Mouse (Mus musculus): ENCODE data around the gene Rbms1. TPM values are rescaled to one million over a fixed set of nuclear protein-coding genes. Genes with fewer than 3 reads are reported as not detected.

Gene Rbms1
- polyA plus RNA-seq, 1 experiment from 2014 or later = 69.7 TPM

DNA sequence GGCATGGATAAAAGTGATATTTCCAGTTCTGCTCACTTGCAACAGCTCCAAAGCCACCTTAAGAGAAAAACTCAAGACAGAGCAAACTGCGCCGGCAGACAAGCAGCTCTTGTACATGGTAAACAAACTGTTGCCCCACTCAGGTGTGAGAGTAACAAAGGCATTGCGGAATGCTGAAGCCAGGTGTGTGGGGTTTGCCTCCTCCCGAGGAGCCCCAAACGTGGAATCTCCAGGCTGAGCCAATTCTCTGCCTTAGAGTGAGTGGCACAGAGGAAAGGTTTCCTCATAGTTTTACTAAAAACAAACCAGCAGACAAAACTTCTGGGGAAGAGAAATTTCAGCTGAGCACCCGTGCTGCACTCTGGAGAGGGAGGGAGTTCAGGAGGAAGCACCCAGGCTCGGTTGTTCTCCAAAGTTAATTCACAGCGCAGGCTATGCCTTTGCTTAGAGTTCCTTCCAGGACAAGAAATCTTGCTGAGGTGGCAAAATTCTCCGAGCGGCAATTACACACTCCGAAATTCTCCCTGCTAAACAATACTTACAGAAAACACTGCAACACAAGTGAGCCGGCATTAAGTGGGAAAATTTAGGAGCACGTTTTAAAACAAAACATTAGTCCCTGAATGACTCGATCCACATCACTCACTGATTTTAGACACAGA, 111.8 kb downstream of the Rbms1 start:
- no peak for DNase-seq (ENCODE audit: low spot score)
- H3K4me3 ChIP-seq = no peak overlapping the region
- WGBS = 73% methylated on average over 14 of the region's 14 CpGs
- peaks cover 21% of the 10 kb centered on the region for H3K4me1 ChIP-seq (replicated peaks)
- H3K9me3 ChIP-seq = no peaks in the 10 kb centered on the region
- H3K27me3 ChIP-seq (ENCODE audit: insufficient read depth, poor library complexity, severe bottlenecking) = no peaks in the 10 kb centered on the region
- H3K27ac ChIP-seq = peak overlapping the region; percentile 8; the same call in 1 of the 2 replicates
- no peaks in the 10 kb centered on the region for H3K36me3 ChIP-seq

DNA sequence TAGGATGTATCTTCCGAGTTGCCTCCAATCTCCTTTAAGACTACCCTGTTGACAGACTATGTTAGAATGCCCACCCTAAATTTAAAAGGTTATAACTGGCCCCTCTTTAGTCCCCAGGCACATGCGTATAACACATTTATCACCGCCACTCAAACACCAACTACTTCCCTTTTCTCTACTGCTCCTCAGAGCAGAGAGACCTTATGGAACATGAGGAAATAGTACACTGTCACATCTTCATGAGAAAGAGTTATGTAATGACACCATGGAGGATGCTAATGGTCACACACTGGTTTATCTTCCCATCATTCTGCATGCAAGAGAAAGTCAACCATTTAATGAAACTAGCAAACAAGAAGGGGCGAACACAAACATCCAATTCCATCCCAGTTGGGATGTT, 114.5 kb downstream of the Rbms1 start:
- Histone ChIP-seq H3K36me3 (no peaks in the 10 kb centered on the region), H3K27ac (no peak overlapping the region), H3K4me3 (no peak overlapping the region), H3K4me1 (replicated peaks) (peaks cover 26% of the 10 kb centered on the region), H3K9me3 (no peaks in the 10 kb centered on the region), H3K27me3 (ENCODE audit: insufficient read depth, poor library complexity, severe bottlenecking) (no peaks in the 10 kb centered on the region)
- no peak for DNase-seq (ENCODE audit: low spot score)
- 94% methylated on average over 4 of the region's 4 CpGs for WGBS

DNA sequence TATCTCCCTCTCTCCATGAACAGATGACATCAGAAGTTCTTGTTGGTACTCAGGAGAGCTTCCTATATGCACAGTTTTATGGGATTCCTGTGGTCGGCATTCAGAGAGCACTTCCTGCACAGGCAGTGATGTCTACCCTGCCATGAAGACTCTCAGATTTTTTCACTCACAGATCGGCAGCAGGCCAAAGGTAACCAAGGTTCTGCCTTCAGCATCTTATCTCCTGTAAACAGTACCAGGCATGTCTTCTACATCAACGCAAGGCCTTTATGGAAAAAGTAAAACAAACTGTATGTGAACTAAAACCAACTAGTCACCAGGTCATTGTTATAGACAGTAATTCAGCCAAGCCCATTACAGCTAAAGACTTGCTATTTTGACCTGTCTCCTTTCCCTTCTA, 115.0 kb downstream of the Rbms1 start:
- Histone ChIP-seq H3K36me3 (no peaks in the 10 kb centered on the region), H3K27me3 (ENCODE audit: insufficient read depth, poor library complexity, severe bottlenecking) (no peaks in the 10 kb centered on the region), H3K27ac (no peak overlapping the region), H3K4me1 (replicated peaks) (peaks cover 22% of the 10 kb centered on the region), H3K9me3 (no peaks in the 10 kb centered on the region), H3K4me3 (no peak overlapping the region)
- DNase-seq (ENCODE audit: low spot score) = no peak
- 89% methylated on average over 3 of the region's 3 CpGs for WGBS

DNA sequence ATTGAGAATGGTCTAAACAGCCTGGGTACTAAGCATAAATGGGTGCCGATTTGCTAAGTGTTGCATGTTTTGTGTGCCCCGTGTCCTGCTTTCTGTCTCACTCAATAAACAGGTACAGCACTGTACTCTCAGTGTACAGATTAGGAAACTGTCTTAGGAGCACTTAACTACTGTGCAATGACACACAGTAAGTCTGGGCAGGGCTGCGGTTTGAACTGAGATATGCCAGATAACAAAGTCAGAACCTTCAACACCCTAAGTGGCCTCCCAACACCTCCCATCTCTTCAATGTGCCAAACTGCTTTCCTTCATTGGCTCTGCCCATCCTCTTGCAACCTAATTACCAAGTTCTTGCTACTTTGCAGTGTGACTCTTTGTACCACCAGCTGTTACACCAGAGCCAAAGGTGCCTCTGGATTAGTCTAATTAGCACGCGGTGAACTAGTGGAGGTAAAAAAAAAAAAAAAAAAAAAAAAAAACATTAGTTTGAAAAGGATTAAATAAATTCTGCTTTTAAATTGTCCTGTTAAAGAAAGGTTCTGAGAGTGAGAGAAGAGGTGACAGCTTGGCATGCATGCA, 117.6 kb downstream of the Rbms1 start:
- no peak for DNase-seq (ENCODE audit: low spot score)
- Histone ChIP-seq H3K27me3 (ENCODE audit: insufficient read depth, poor library complexity, severe bottlenecking) (no peaks in the 10 kb centered on the region), H3K4me1 (replicated peaks) (peaks cover 16% of the 10 kb centered on the region), H3K4me3 (no peak overlapping the region), H3K27ac (no peak overlapping the region), H3K9me3 (no peaks in the 10 kb centered on the region), H3K36me3 (0 out of 2 replicates have a peak, but pooled peaks cover 3% of the 10 kb centered on the region)
- 69% methylated on average over 5 of the region's 5 CpGs for WGBS

DNA sequence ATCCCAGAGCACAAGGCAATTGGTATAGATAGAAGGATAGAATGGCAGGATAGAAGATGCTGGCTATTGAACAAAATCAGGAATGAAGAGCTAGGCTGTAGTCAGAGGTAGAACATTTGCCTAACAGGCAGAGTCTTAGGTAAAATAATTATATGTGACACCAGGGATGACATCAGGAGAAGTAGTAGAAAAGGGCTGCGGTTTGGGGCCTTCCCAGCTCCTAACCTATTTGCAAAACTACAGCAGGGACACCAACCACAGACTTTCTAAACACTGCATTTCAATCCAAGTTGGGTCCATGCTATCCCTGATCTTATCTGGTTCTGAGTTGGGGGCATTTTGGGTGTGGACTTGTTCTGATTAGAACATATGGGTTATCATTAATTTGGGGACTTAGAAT, 118.7 kb downstream of the Rbms1 start:
- Histone ChIP-seq H3K9me3 (no peaks in the 10 kb centered on the region), H3K4me3 (no peak overlapping the region), H3K36me3 (0 out of 2 replicates have a peak, but pooled peaks cover 5% of the 10 kb centered on the region), H3K27ac (no peak overlapping the region), H3K4me1 (replicated peaks) (peaks cover 14% of the 10 kb centered on the region; the same call in 1 of the 2 replicates), H3K27me3 (ENCODE audit: insufficient read depth, poor library complexity, severe bottlenecking) (no peaks in the 10 kb centered on the region)
- WGBS = 86% methylated on average over 1 of the region's 1 CpGs
- no peak for DNase-seq (ENCODE audit: low spot score)

DNA sequence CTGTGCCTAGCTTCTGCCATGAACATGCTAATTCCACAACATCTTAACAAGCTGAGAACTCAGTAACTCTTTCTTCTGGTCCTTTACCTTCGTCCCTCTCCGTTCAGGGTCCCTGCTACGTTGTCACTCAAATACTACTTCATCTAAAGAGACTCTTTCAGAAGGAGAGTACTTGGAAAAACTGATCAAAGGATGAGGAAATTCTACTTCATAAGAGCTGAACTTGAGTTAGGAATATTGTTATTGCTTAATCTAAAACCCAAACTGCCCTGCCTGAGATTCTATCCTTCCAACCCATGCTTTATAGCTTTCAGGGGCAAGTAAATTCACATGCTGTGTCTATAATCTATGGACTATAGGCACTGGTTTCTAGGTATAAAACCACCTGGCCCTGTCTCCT, 119.4 kb downstream of the Rbms1 start:
- H3K4me1 ChIP-seq (replicated peaks) = peaks cover 19% of the 10 kb centered on the region
- H3K27ac ChIP-seq = no peak overlapping the region
- WGBS = 84% methylated on average over 3 of the region's 3 CpGs

DNA sequence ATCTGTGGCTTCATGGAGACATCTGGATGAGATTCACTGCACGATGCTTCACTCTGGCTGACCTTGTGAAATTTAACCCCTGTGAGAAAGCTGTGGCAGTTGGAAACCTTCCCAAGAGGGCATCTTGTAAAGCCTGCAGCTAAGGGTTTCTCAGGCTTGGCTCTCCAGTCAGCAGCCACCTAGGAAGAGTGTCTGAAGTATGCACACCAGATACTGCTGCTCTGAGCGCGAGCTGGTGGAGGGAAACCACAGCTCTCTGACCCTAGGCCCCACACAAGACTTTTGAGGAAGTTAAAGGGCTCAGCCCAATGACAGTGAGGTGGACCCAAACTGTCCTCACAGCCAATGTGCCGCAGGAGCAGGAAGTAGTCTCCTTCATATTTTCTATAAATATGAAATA, 120.0 kb downstream of the Rbms1 start:
- WGBS = 59% methylated on average over 4 of the region's 4 CpGs
- H3K27me3 ChIP-seq (ENCODE audit: insufficient read depth, poor library complexity, severe bottlenecking) = no peaks in the 10 kb centered on the region
- 0 out of 2 replicates have a peak, but pooled peaks cover 5% of the 10 kb centered on the region for H3K36me3 ChIP-seq
- no peaks in the 10 kb centered on the region for H3K9me3 ChIP-seq
- H3K4me3 ChIP-seq = no peak overlapping the region
- H3K4me1 ChIP-seq (replicated peaks) = peaks cover 19% of the 10 kb centered on the region
- H3K27ac ChIP-seq = no peak overlapping the region
- DNase-seq (ENCODE audit: low spot score) = peak; percentile 15

More for the DNA sequence above, 119.4 kb downstream of the Rbms1 start:
- no peak overlapping the region for H3K4me3 ChIP-seq
- no peak for DNase-seq (ENCODE audit: low spot score)
- 0 out of 2 replicates have a peak, but pooled peaks cover 5% of the 10 kb centered on the region for H3K36me3 ChIP-seq
- H3K9me3 ChIP-seq = no peaks in the 10 kb centered on the region
- H3K27me3 ChIP-seq (ENCODE audit: insufficient read depth, poor library complexity, severe bottlenecking) = no peaks in the 10 kb centered on the region

DNA sequence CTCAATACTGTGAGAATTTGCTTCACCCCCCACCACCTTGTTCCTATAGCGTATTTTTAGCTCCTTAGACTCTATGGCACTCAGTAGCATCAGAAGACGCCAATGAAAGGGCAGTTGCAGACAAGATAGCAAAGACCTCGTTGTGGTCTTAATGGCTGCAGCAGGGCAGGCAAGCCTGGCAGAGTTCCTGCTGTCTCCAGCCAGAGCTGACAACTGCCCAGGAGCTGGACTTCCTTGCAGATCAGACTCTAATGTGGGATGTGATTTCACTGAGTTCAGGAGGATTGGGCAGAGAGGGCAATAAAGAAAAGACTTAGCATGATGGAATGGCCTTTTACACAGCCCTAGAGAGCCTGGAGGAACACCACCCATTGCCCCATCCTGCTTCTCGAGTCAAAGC, 122.1 kb downstream of the Rbms1 start:
- WGBS = 85% methylated on average over 4 of the region's 4 CpGs
- DNase-seq (ENCODE audit: low spot score) = no peak

DNA sequence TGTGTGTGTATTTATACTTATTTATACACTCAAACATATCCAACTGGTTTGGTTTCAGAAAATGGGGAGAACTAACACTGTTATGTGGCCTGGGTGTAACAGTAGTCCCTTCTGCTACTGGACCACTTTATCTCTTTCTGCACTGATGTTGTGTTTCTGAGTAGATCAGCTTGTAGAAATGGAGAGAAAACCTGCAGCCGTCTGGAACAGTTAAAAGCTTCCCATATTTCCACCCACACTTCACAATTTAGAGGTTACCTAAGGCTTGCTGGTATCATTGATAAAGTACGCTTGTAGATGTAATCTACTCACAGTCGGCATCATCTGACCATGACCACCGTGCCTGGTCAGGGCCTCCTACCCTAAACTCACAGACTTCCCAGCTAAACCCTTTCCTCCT, 123.5 kb downstream of the Rbms1 start:
- no peak for DNase-seq (ENCODE audit: low spot score)
- 90% methylated on average over 4 of the region's 4 CpGs for WGBS
- Histone ChIP-seq H3K36me3 (0 out of 2 replicates have a peak, but pooled peaks cover 5% of the 10 kb centered on the region), H3K9me3 (no peaks in the 10 kb centered on the region), H3K27ac (no peak overlapping the region), H3K4me1 (replicated peaks) (peaks cover 22% of the 10 kb centered on the region), H3K27me3 (ENCODE audit: insufficient read depth, poor library complexity, severe bottlenecking) (no peaks in the 10 kb centered on the region), H3K4me3 (no peak overlapping the region)

More for the DNA sequence above, 122.1 kb downstream of the Rbms1 start:
- Histone ChIP-seq H3K27ac (no peak overlapping the region), H3K27me3 (ENCODE audit: insufficient read depth, poor library complexity, severe bottlenecking) (no peaks in the 10 kb centered on the region), H3K36me3 (0 out of 2 replicates have a peak, but pooled peaks cover 5% of the 10 kb centered on the region), H3K9me3 (no peaks in the 10 kb centered on the region), H3K4me3 (no peak overlapping the region), H3K4me1 (replicated peaks) (peaks cover 30% of the 10 kb centered on the region)

DNA sequence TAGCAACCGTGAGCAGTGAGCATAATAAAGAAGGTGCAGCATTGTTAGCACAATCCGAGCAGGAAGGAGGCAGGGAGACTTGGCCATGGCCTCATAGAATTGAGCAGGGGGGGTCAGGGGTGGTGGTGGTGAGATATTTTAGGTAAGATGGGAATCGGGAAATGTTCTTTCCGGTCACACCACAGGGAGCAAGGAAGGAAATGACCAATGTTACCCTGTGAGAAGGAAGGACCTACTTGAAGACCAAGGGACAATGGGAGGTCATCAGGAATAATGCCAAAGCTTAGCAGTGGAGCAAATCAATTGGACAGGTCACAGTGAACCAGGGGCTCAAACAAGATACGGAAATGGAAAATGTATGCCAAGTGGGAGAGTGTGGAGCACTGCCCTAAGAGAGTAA, 124.1 kb downstream of the Rbms1 start:
- Histone ChIP-seq H3K36me3 (0 out of 2 replicates have a peak, but pooled peaks cover 5% of the 10 kb centered on the region), H3K27ac (no peak overlapping the region), H3K9me3 (no peaks in the 10 kb centered on the region), H3K4me1 (replicated peaks) (peaks cover 22% of the 10 kb centered on the region), H3K27me3 (ENCODE audit: insufficient read depth, poor library complexity, severe bottlenecking) (no peaks in the 10 kb centered on the region), H3K4me3 (no peak overlapping the region)
- no peak for DNase-seq (ENCODE audit: low spot score)
- WGBS = 72% methylated on average over 5 of the region's 5 CpGs

DNA sequence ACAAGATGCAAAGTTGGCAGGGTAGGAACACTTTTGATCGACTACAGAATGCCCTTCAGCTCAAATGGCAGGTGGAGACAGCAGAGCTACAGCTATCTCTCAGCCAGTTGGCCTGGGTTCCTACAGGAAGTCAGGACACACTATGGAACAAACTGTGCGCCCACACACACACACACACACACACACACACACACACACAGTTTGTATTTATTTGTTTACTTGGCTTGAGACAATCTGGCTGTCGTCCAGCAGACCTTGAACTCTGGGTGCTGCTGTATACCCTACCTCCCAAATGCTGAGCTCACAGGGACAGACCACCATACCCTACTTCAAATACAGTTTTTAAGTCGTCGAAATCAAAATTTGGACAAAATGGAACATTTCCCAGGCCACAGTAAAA, 125.4 kb downstream of the Rbms1 start:
- Histone ChIP-seq H3K27ac (no peak overlapping the region), H3K36me3 (0 out of 2 replicates have a peak, but pooled peaks cover 5% of the 10 kb centered on the region), H3K4me3 (no peak overlapping the region), H3K9me3 (no peaks in the 10 kb centered on the region), H3K4me1 (replicated peaks) (peaks cover 19% of the 10 kb centered on the region), H3K27me3 (ENCODE audit: insufficient read depth, poor library complexity, severe bottlenecking) (no peaks in the 10 kb centered on the region)
- no peak for DNase-seq (ENCODE audit: low spot score)
- WGBS = 87% methylated on average over 5 of the region's 5 CpGs

DNA sequence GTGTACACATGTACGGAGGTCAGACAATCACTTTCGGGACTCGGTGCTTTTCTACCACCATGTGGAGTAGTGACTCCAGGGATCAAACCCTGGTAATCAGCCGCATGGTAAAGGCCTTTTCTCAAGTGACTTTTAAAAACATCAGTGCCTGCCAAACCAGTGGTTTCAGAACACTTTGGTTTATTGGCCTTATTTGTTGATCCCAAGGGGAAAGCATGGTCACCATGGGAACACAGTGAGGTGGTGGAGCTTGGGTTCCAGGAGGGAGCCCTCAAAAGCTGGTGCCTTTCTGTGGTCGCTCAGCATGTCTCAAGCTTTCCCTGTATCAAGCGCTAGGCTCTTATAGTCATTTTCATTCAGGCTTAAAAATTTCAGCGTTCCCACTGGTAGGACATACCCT, 126.8 kb downstream of the Rbms1 start:
- H3K9me3 ChIP-seq = no peaks in the 10 kb centered on the region
- no peaks in the 10 kb centered on the region for H3K27me3 ChIP-seq (ENCODE audit: insufficient read depth, poor library complexity, severe bottlenecking)
- 92% methylated on average over 7 of the region's 7 CpGs for WGBS
- no peak for DNase-seq (ENCODE audit: low spot score)
- no peak overlapping the region for H3K4me3 ChIP-seq
- 0 out of 2 replicates have a peak overlapping the region, but pooled peaks have one; percentile 3 for H3K27ac ChIP-seq
- 0 out of 2 replicates have a peak, but pooled peaks cover 3% of the 10 kb centered on the region for H3K36me3 ChIP-seq
- H3K4me1 ChIP-seq (replicated peaks) = peaks cover 16% of the 10 kb centered on the region

DNA sequence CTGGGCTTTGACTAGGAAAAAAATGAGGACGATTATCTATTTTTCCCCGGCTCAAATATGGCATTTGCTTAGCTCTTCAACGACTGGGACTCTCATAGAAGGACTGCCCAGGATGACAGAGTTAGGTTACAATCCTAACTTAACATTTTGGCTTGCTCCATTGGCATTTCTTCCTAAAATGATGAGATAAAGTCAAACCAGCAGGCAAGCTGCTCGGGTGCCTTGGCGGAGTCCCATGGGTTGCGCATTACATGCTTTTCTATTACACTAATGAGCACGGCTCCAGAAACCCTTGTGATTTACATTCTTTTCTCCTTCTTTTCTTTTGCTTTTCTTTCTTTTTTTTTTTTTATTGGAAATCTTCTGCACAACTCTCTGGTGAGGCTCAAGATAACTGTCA, 128.7 kb downstream of the Rbms1 start:
- 86% methylated on average over 7 of the region's 7 CpGs for WGBS

More for the DNA sequence above, 128.7 kb downstream of the Rbms1 start:
- H3K9me3 ChIP-seq = no peaks in the 10 kb centered on the region
- peaks cover 16% of the 10 kb centered on the region for H3K4me1 ChIP-seq (replicated peaks)
- no peak overlapping the region for H3K27ac ChIP-seq
- no peaks in the 10 kb centered on the region for H3K27me3 ChIP-seq (ENCODE audit: insufficient read depth, poor library complexity, severe bottlenecking)
- H3K36me3 ChIP-seq = no peaks in the 10 kb centered on the region
- DNase-seq (ENCODE audit: low spot score) = no peak
- no peak overlapping the region for H3K4me3 ChIP-seq

Measured in hindbrain, embryonic 10.5 days (tissue).